In the genomic region with DNA sequence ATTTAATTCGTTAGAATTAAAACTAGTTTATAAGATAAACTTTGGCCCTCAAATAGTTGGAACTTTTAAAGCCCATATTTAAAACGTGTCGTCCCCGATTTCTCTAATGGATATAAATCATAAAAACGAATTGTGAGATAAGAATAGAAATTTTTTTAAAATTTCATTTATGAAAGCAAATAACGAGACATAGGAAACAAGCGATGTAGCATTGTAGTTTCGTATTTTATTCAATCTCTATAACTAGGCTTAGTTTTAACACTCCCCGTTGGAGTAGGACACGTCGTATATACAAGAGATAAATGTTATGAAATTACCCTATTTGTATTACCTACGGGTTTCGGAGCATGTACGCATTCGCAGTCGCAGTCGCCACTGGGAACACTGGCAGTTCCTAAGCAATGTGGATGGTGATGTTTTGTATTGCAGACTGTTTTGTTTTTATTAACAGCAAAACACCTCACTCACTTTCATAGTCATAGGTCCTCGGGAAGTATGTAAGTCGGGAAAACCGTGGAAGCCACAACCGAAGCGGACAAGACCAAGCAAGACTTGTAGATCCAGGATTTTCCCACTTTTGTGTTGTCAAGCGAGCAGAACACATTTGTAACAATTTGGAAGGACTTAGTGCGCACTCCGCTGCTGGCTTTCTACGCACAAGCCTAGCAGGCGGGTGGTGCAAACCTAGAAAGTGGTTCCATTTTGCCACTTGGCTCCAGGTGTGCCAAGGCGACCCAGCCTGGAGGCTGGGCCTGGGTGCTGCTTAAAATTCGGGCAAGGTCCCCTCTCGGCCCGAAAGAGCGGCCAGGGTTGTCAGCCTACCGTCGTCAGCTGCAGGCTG, we compare ENCODE assay signal across 9 mouse cellular contexts. TPM values are rescaled to one million over a fixed set of nuclear protein-coding genes. Genes with fewer than 3 reads are reported as not detected.
DNase-seq lines count a peak whose midpoint lies in the region; ATAC-seq and TF ChIP-seq lines count a peak whose summit lies in the region.
"Had no signal": no experiment of that assay in that cellular context is flagged by ENCODE, and none has a peak within 500 bp of the region (broad histone marks: within the 10 kb centered on the region; RNA-seq: fewer than 3 reads in every experiment).

No protein-coding gene starts in this region.

- peaks cover 86% of the 10 kb centered on the region for H3K27me3 ChIP-seq in heart, postnatal 0 days (ENCODE audit: control insufficient read depth, insufficient read depth, low read length)
- peaks cover 88% of the 10 kb centered on the region for H3K27me3 ChIP-seq in liver, embryonic 15.5 days

- H3K9me3 ChIP-seq in heart, postnatal 0 days (replicated peaks; ENCODE audit: control insufficient read depth, low read length), result no peaks in the 10 kb centered on the region
- no peaks in the 10 kb centered on the region for H3K9me3 ChIP-seq in liver, embryonic 15.5 days (replicated peaks)

- H3K9ac ChIP-seq in heart, postnatal 0 days (replicated peaks; ENCODE audit: low read depth, low read length), result no peak overlapping the region
- H3K9ac ChIP-seq in liver, embryonic 15.5 days, result no peak overlapping the region

- TF ChIP-seq CTCF in heart, postnatal 0 days (IDR thresholded peaks at IDR 0.05; ENCODE audit: low read depth), result no peak

- DNase-seq in frontal cortex, postnatal 36 days (ENCODE audit: low spot score in 2 of 2), result peak; percentile 13 to 17
- no peak for DNase-seq in frontal cortex, postnatal 25 days (ENCODE audit: low spot score in 2 of 2)
- DNase-seq in R1 (ENCODE audit: low read depth, low spot score), result peak; percentile 43
- DNase-seq in heart, postnatal 0 days (ENCODE audit: low spot score), result peak; percentile 17
- no peak for DNase-seq in thymus, adult 18-20 months
- DNase-seq in adrenal gland, adult 8-10 months, result no peak
- DNase-seq in cerebellum, adult 8-10 months, result no peak

- ATAC-seq in heart, postnatal 0 days (ENCODE audit: insufficient read depth, low read depth), result no peak
- no peak for ATAC-seq in liver, embryonic 15.5 days (ENCODE audit: insufficient read depth)

- H3K4me3 ChIP-seq in heart, postnatal 0 days (ENCODE audit: low read depth, low read length), result peak overlapping the region; percentile 39
- H3K4me3 ChIP-seq in liver, embryonic 15.5 days (replicated peaks), result peak overlapping the region; percentile 20

- H3K4me1 ChIP-seq in heart, postnatal 0 days (ENCODE audit: control insufficient read depth, insufficient read depth), result no peaks in the 10 kb centered on the region
- no peaks in the 10 kb centered on the region for H3K4me1 ChIP-seq in liver, embryonic 15.5 days (replicated peaks)

- H3K4me2 ChIP-seq in heart, postnatal 0 days (ENCODE audit: low read depth, low read length), result peak overlapping the region; percentile 52
- peak overlapping the region; percentile 48 for H3K4me2 ChIP-seq in liver, embryonic 15.5 days

- WGBS in heart, postnatal 0 days, result 4% methylated on average over 34 of the region's 34 CpGs
- WGBS in liver, embryonic 15.5 days (ENCODE audit: insufficient replicate concordance), result 5% methylated on average over 34 of the region's 34 CpGs

- TF ChIP-seq EP300 in heart, postnatal 0 days (IDR thresholded peaks at IDR 0.05; ENCODE audit: low read depth), result no peak

- H3K36me3 ChIP-seq in heart, postnatal 0 days (replicated peaks; ENCODE audit: control insufficient read depth, insufficient read depth, low read length), result no peaks in the 10 kb centered on the region
- H3K36me3 ChIP-seq in liver, embryonic 15.5 days (replicated peaks), result no peaks in the 10 kb centered on the region

- no peak overlapping the region for H3K27ac ChIP-seq in heart, postnatal 0 days (ENCODE audit: low read depth)
- no peak overlapping the region for H3K27ac ChIP-seq in liver, embryonic 15.5 days (replicated peaks)

RNA-seq across cellular contexts. Expression of a gene that starts 2.0 kb away (rescaled TPM):
- not detected in 2 replicates for total RNA-seq in heart, postnatal 0 days (2014; rRNA removed; ENCODE audit: low replicate concordance)
- not detected in 2 replicates for polyA plus RNA-seq in heart, postnatal 0 days (2015; fragmentation: Nextera tagmentation; extraction: Ambion mirVana)
- polyA plus RNA-seq in liver, embryonic 15.5 days (2015; fragmentation: Nextera tagmentation; extraction: Ambion mirVana), result 0.06 TPM in 1 of 2 replicates, not detected in the other
- total RNA-seq in adrenal gland, adult 8-10 months (2022), result not detected
- polyA plus RNA-seq: cortical plate, adult 2 months had no signal

RNA-seq across cellular contexts. Expression of a gene that starts 23.5 kb away (rescaled TPM):
- 390 and 396 TPM in 2 replicates for total RNA-seq in heart, postnatal 0 days (2014; rRNA removed; ENCODE audit: low replicate concordance)
- 1,580 and 1,639 TPM in 2 replicates for polyA plus RNA-seq in heart, postnatal 0 days (2015; fragmentation: Nextera tagmentation; extraction: Ambion mirVana)
- 126 and 132 TPM in 2 replicates for polyA plus RNA-seq in liver, embryonic 15.5 days (2015; fragmentation: Nextera tagmentation; extraction: Ambion mirVana)
- total RNA-seq in adrenal gland, adult 8-10 months (2022), result 100 to 1,000 TPM in 3 of 4 experiments, 10 to 100 TPM in 1; 86.8 to 175 (median 156) TPM

RNA-seq across cellular contexts. Expression of a gene that starts 37.3 kb away (rescaled TPM):
- 106 and 163 TPM in 2 replicates for total RNA-seq in heart, postnatal 0 days (2014; rRNA removed; ENCODE audit: low replicate concordance)
- 3.9 and 4.9 TPM in 2 replicates for polyA plus RNA-seq in heart, postnatal 0 days (2015; fragmentation: Nextera tagmentation; extraction: Ambion mirVana)
- 0.03 and 0.07 TPM in 2 replicates for polyA plus RNA-seq in liver, embryonic 15.5 days (2015; fragmentation: Nextera tagmentation; extraction: Ambion mirVana)
- 100 to 1,000 TPM in 2 of 4 experiments, 10 to 100 TPM in 2; 62.4 to 132 (median 86.3) TPM for total RNA-seq in adrenal gland, adult 8-10 months (2022)

Comparison
In these comparisons a context has a peak if more than half of its experiments do, and no peak if none do; other contexts are left out.
1. DNase-seq: peak in frontal cortex, postnatal 36 days (2 of 2), R1 (single experiment) and heart, postnatal 0 days (single experiment); none in frontal cortex, postnatal 25 days (0 of 2), thymus, adult 18-20 months (0 of 2), adrenal gland, adult 8-10 months (single experiment) and cerebellum, adult 8-10 months (single experiment).